Mouse (Mus musculus) neural tube, embryonic 10.5 days (tissue): Measurements from ENCODE around the gene Zfp560.
"Not testable (repeated sequence)": the region's sequence is repeated elsewhere in the genome, so short reads cannot be mapped to it uniquely, and the experiment has no call there.

Source experiments
- DNase-seq: peaks from one replicate; pipeline ENCODE4 v3.0.0-alpha.2; 2017; ENCODE audit warnings: low spot score; ENCODE audit errors: extremely low spot score

Gene Zfp560

GRCm38 (mm10) chr9:20384532-20385342, at the start of gene Zfp560:
Gene Zfp560, minus strand, starts transcription at chr9:20385177.
- DNase-seq: peak; percentile 97

- DNase-seq: no peak
Measured at GRCm38 (mm10) chr9:20430004-20430403, 45.0 kb upstream of the Zfp560 start.

GRCm38 (mm10) chr9:20411460-20411859, 26.5 kb upstream of the Zfp560 start:
- no peak for DNase-seq

GRCm38 (mm10) chr9:20409319-20409718, 24.3 kb upstream of the Zfp560 start:
- DNase-seq: no peak

GRCm38 (mm10) chr9:20385343-20385703, 346 bp upstream of the Zfp560 start:
- no peak for DNase-seq

- DNase-seq: no peak
Measured at GRCm38 (mm10) chr9:20383659-20384058, 1.3 kb downstream of the Zfp560 start.

- DNase-seq: no peak
Measured at GRCm38 (mm10) chr9:20374712-20375111, 10.3 kb downstream of the Zfp560 start.

GRCm38 (mm10) chr9:20367311-20367710, 17.7 kb downstream of the Zfp560 start:
- DNase-seq: no peak

- no peak for DNase-seq
Measured at GRCm38 (mm10) chr9:20348501-20348900, 36.5 kb downstream of the Zfp560 start.

GRCm38 (mm10) chr9:20335994-20336393, 49.0 kb downstream of the Zfp560 start, which contains the start of gene Olfr18:
Gene Olfr18, minus strand, starts transcription at chr9:20336094.
- DNase-seq: no peak

GRCm38 (mm10) chr9:20298232-20298631, 86.7 kb downstream of the Zfp560 start, which contains the start of gene Olfr873:
Gene Olfr873, plus strand, starts transcription at chr9:20298532.
- DNase-seq: no peak

- DNase-seq: not testable (repeated sequence)
Measured at GRCm38 (mm10) chr9:20295562-20295961, 89.4 kb downstream of the Zfp560 start.
